Mouse (Mus musculus): ENCODE measurements around the gene Afap1.

Afap1 gene

DNA sequence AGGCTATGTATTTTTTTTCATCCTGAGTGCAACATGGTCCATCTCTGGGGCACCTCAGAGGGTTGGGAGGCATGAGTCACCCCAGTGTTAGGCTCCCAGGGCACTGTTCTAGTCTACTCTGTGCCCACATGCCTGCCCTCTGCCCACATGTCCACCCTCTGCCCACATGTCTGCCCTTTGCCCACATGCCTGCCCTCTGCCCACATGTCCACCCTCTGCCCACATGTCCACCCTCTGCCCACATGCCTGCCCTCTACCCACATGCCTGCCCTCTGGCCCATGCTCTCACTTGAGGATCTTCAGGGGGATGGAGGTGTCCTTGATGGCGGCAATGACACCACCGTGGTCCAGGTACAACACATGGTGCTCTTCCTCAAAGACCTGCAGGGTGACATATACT, 150.0 kb downstream of the Afap1 start:
- no peak for DNase-seq
